Mouse (Mus musculus): ENCODE measurements around the gene Smndc1. TPM values are rescaled to one million over a fixed set of nuclear protein-coding genes. Genes with fewer than 3 reads are reported as not detected.

The Smndc1 gene
- polyA plus RNA-seq, 1 experiment: 26.1 TPM

DNA sequence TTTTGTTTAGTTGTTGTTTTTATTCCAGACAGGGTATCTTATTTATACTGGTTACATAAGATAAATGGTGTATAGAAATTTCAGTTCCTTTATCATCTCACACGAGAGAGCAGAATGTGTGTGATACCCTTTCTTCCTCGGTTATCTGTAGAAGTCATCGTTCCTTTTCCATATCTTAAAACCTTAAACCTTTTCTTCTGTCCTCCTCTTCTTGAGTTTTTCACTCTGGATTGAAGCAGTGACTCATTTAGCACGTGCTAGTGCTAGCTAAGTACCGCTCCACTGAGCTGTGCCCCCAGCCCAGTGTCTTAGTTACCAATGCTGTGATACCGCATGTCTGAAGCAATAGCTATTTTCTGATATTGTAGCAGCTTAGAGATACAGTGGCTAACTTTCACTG lies 56.6 kb downstream of the Smndc1 start:
- Histone ChIP-seq H3K27ac (ENCODE audit: insufficient read depth, low read length) (no peak overlapping the region), H3K4me1 (ENCODE audit: control insufficient read depth, insufficient read depth, low read length) (peaks cover 8% of the 10 kb centered on the region), H3K4me3 (replicated peaks; ENCODE audit: insufficient read depth, low read depth, low read length) (no peak overlapping the region), H3K27me3 (ENCODE audit: control insufficient read depth, insufficient read depth, low read length) (no peaks in the 10 kb centered on the region)
- DNase-seq: no peak
- no peak for TF ChIP-seq CTCF (IDR thresholded peaks at IDR 0.05; ENCODE audit: borderline replicate concordance, insufficient read depth, low read depth, low read length)
- no peak for TF ChIP-seq POLR2A (IDR thresholded peaks at IDR 0.05; ENCODE audit: borderline replicate concordance, insufficient read depth, low read length)
- 80% methylated on average over 6 of the region's 6 CpGs for WGBS

GRCm38 (mm10) chr19:53331882-53332500 lies 58.4 kb downstream of the Smndc1 start:
- H3K27ac ChIP-seq (ENCODE audit: insufficient read depth, low read length): no peak overlapping the region
- no peak for DNase-seq
- H3K27me3 ChIP-seq (ENCODE audit: control insufficient read depth, insufficient read depth, low read length): no peaks in the 10 kb centered on the region
- TF ChIP-seq CTCF (IDR thresholded peaks at IDR 0.05; ENCODE audit: borderline replicate concordance, insufficient read depth, low read depth, low read length) (no peak), POLR2A (IDR thresholded peaks at IDR 0.05; ENCODE audit: borderline replicate concordance, insufficient read depth, low read length) (no peak)
- H3K4me1 ChIP-seq (ENCODE audit: control insufficient read depth, insufficient read depth, low read length): peaks cover 12% of the 10 kb centered on the region; the same call in 1 of the 2 replicates
- WGBS: 82% methylated on average over 21 of the region's 21 CpGs
- no peak overlapping the region for H3K4me3 ChIP-seq (replicated peaks; ENCODE audit: insufficient read depth, low read depth, low read length)

DNA sequence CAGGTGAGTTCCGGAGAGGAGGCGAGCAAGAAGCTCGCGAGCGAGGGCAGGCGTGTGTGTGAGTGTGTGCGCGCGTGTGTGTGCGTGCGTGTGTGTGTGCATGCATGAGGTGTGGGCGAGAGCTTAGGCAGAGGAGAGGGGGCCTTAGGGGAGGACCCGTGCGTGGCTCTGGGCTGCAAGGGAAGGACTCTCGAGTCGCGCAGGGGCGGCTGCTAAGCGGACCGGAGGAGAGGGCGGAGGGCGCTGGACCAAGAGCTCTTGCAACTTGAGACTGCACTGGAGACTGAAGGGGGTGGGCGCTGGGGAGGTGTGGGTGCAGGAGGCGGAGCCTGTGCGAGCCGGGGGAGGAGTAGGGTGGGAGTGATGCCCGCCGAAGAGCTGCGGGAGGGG lies 60.4 kb downstream of the Smndc1 start:
- Histone ChIP-seq H3K27me3 (ENCODE audit: control insufficient read depth, insufficient read depth, low read length) (no peaks in the 10 kb centered on the region), H3K27ac (ENCODE audit: insufficient read depth, low read length) (peak overlapping the region; percentile 49), H3K4me3 (replicated peaks; ENCODE audit: insufficient read depth, low read depth, low read length) (peak overlapping the region; percentile 73), H3K4me1 (ENCODE audit: control insufficient read depth, insufficient read depth, low read length) (peaks cover 14% of the 10 kb centered on the region)
- under 1% methylated on average over 29 of the region's 29 CpGs for WGBS
- TF ChIP-seq POLR2A (IDR thresholded peaks at IDR 0.05; ENCODE audit: borderline replicate concordance, insufficient read depth, low read length) (peak; percentile 22; the same call in 1 of the 2 replicates), CTCF (IDR thresholded peaks at IDR 0.05; ENCODE audit: borderline replicate concordance, insufficient read depth, low read depth, low read length) (no peak)
- peak; percentile 73 to 75 for DNase-seq

Other genes starting within 250 kb of the Smndc1 start
- 71.8 and 72.4 TPM in 2 replicates for gene Mxi1, start 80.1 kb downstream of the Smndc1 start, polyA plus RNA-seq (2012; rRNA removed)
- gene Gm10197, start 18.8 kb downstream of the Smndc1 start, polyA plus RNA-seq (2012; rRNA removed): not detected in 2 replicates
- 80.4 and 87.9 TPM in 2 replicates for gene Dusp5, start 138.5 kb upstream of the Smndc1 start, polyA plus RNA-seq (2012; rRNA removed)
- 17.0 and 17.3 TPM in 2 replicates for gene Nutf2-ps1, start 198.5 kb upstream of the Smndc1 start, polyA plus RNA-seq (2012; rRNA removed)
- gene Smc3, start 209.8 kb upstream of the Smndc1 start, polyA plus RNA-seq (2012; rRNA removed): 32.0 and 32.2 TPM in 2 replicates

Data from cerebellum, adult 2 months (tissue).